In genomic region chr8:13649154-13649515, GRCm38 (mm10) we compare ENCODE assay signal across 10 mouse cellular contexts. TPM values are rescaled to one million over a fixed set of nuclear protein-coding genes. Genes with fewer than 3 reads are reported as not detected.
DNase-seq lines count a peak whose midpoint lies in the region; ATAC-seq lines count a peak whose summit lies in the region.
"Had no signal": no experiment of that assay in that cellular context is flagged by ENCODE, and none has a peak within 500 bp of the region (broad histone marks: within the 10 kb centered on the region; RNA-seq: fewer than 3 reads in every experiment).

No protein-coding gene starts in this region.

- no peak overlapping the region for H3K4me2 ChIP-seq in heart, embryonic 11.5 days
- no peak overlapping the region for H3K4me2 ChIP-seq in midbrain, embryonic 13.5 days (replicated peaks)

- no peaks in the 10 kb centered on the region for H3K27me3 ChIP-seq in heart, embryonic 11.5 days (ENCODE audit: control insufficient read depth, insufficient read depth, low read length)
- H3K27me3 ChIP-seq in hindbrain, embryonic 10.5 days (ENCODE audit: insufficient read depth, poor library complexity, severe bottlenecking) = no peaks in the 10 kb centered on the region
- no peaks in the 10 kb centered on the region for H3K27me3 ChIP-seq in midbrain, embryonic 13.5 days

- peak overlapping the region; percentile 59; the same call in 1 of the 2 replicates for H3K9ac ChIP-seq in heart, embryonic 11.5 days (ENCODE audit: low read depth, low read length)
- H3K9ac ChIP-seq in midbrain, embryonic 13.5 days (replicated peaks) = peak overlapping the region; percentile 44

- no peak for ATAC-seq in heart, embryonic 11.5 days (replicated peaks; ENCODE audit: insufficient number of reproducible peaks, low FRiP score, low TSS enrichment)
- ATAC-seq in midbrain, embryonic 13.5 days = no peak

- DNase-seq in heart, adult 9 months (ENCODE audit: low spot score in 2 of 2) = no peak
- DNase-seq in CD4-positive, CD25-positive, alpha-beta regulatory T cell, adult 2 months (ENCODE audit: low read depth, low spot score) = peak; percentile 46
- DNase-seq in hindbrain, embryonic 10.5 days (ENCODE audit: low spot score) = no peak
- no peak for DNase-seq in right cerebral cortex, adult 18-20 months
- DNase-seq in adrenal gland, adult 8-10 months = no peak
- DNase-seq in ovary, postnatal 36 days (ENCODE audit: low spot score) = no peak
- DNase-seq: cerebellum, adult 9-10 months had no signal

- no peak overlapping the region for H3K4me3 ChIP-seq in heart, embryonic 11.5 days (ENCODE audit: low read depth, low read length)
- peak overlapping the region; percentile 11; the same call in 1 of the 2 replicates for H3K4me3 ChIP-seq in hindbrain, embryonic 10.5 days
- H3K4me3 ChIP-seq in midbrain, embryonic 13.5 days (replicated peaks) = no peak overlapping the region

- H3K4me1 ChIP-seq in heart, embryonic 11.5 days (ENCODE audit: control insufficient read depth, insufficient read depth, low read length) = peaks cover 49% of the 10 kb centered on the region
- peaks cover 55% of the 10 kb centered on the region for H3K4me1 ChIP-seq in hindbrain, embryonic 10.5 days (replicated peaks)
- peaks cover 42% of the 10 kb centered on the region for H3K4me1 ChIP-seq in midbrain, embryonic 13.5 days (replicated peaks)

- H3K27ac ChIP-seq in heart, embryonic 11.5 days (ENCODE audit: low read depth, low read length) = peak overlapping the region; percentile 77
- H3K27ac ChIP-seq in hindbrain, embryonic 10.5 days = peak overlapping the region; percentile 90
- H3K27ac ChIP-seq in midbrain, embryonic 13.5 days = peak overlapping the region; percentile 86

- 36% methylated on average over 3 of the region's 3 CpGs for WGBS in heart, embryonic 11.5 days (ENCODE audit: insufficient replicate concordance)
- WGBS in hindbrain, embryonic 10.5 days = 21% methylated on average over 3 of the region's 3 CpGs
- 23% methylated on average over 3 of the region's 3 CpGs for WGBS in midbrain, embryonic 13.5 days

- H3K9me3 ChIP-seq in heart, embryonic 11.5 days (replicated peaks; ENCODE audit: control insufficient read depth, low read length) = no peaks in the 10 kb centered on the region
- no peaks in the 10 kb centered on the region for H3K9me3 ChIP-seq in hindbrain, embryonic 10.5 days
- H3K9me3 ChIP-seq in midbrain, embryonic 13.5 days = no peaks in the 10 kb centered on the region

- no peaks in the 10 kb centered on the region for H3K36me3 ChIP-seq in heart, embryonic 11.5 days (ENCODE audit: control insufficient read depth, insufficient read depth, low read length)
- H3K36me3 ChIP-seq in hindbrain, embryonic 10.5 days = no peaks in the 10 kb centered on the region
- no peaks in the 10 kb centered on the region for H3K36me3 ChIP-seq in midbrain, embryonic 13.5 days

RNA-seq across cellular contexts. Expression of gene Rasa3, which starts 28.3 kb away (rescaled TPM):
- polyA plus RNA-seq in heart, embryonic 11.5 days (2014; fragmentation: Nextera tagmentation; extraction: Ambion mirVana) = 26.3 and 36.3 TPM in 2 replicates
- 28.8 and 31.8 TPM in 2 replicates for polyA plus RNA-seq in hindbrain, embryonic 10.5 days (2016; fragmentation: Nextera tagmentation; extraction: Ambion mirVana)
- polyA plus RNA-seq in midbrain, embryonic 13.5 days (2015; fragmentation: Nextera tagmentation; extraction: Ambion mirVana) = 20.6 and 21.7 TPM in 2 replicates
- 10 to 100 TPM; 27.8 to 46.6 (median 33.1) TPM for total RNA-seq in adrenal gland, adult 8-10 months (2022)

RNA-seq across cellular contexts. Expression of gene Cfap97d2, which starts 56.6 kb away (rescaled TPM):
- polyA plus RNA-seq in heart, embryonic 11.5 days (2014; fragmentation: Nextera tagmentation; extraction: Ambion mirVana) = not detected in 2 replicates
- polyA plus RNA-seq in hindbrain, embryonic 10.5 days (2016; fragmentation: Nextera tagmentation; extraction: Ambion mirVana) = 0.90 and 2.5 TPM in 2 replicates
- polyA plus RNA-seq in midbrain, embryonic 13.5 days (2015; fragmentation: Nextera tagmentation; extraction: Ambion mirVana) = 2.2 and 3.1 TPM in 2 replicates
- total RNA-seq in adrenal gland, adult 8-10 months (2022) = under 1 TPM in 3 of 4 experiments, not detected in 1; 0.37 to 0.67 (median 0.45) TPM
- polyA plus RNA-seq: limb, embryonic 11.5 days had no signal
